Mouse (Mus musculus) left cerebral cortex, adult 11 months (tissue): ENCODE measurements around the gene Ank3.

ENCODE experiments used
- DNase-seq: peaks from one replicate; pipeline ENCODE4 v3.0.0; 2022; ENCODE audit warnings: low spot score

The Ank3 gene

GRCm38 (mm10) chr10:69620692-69621382, 222.3 kb downstream of the Ank3 start:
- no peak for DNase-seq

- DNase-seq, result no peak
Measured at GRCm38 (mm10) chr10:69627767-69628166, 229.2 kb downstream of the Ank3 start.

- DNase-seq, result no peak
Measured at GRCm38 (mm10) chr10:69628743-69629142, 230.2 kb downstream of the Ank3 start.

GRCm38 (mm10) chr10:69630802-69631388, 232.3 kb downstream of the Ank3 start:
- no peak for DNase-seq

- no peak for DNase-seq
Measured at GRCm38 (mm10) chr10:69632885-69633284, 234.3 kb downstream of the Ank3 start.

- no peak for DNase-seq
Measured at GRCm38 (mm10) chr10:69634891-69635290, 236.3 kb downstream of the Ank3 start.

DNA sequence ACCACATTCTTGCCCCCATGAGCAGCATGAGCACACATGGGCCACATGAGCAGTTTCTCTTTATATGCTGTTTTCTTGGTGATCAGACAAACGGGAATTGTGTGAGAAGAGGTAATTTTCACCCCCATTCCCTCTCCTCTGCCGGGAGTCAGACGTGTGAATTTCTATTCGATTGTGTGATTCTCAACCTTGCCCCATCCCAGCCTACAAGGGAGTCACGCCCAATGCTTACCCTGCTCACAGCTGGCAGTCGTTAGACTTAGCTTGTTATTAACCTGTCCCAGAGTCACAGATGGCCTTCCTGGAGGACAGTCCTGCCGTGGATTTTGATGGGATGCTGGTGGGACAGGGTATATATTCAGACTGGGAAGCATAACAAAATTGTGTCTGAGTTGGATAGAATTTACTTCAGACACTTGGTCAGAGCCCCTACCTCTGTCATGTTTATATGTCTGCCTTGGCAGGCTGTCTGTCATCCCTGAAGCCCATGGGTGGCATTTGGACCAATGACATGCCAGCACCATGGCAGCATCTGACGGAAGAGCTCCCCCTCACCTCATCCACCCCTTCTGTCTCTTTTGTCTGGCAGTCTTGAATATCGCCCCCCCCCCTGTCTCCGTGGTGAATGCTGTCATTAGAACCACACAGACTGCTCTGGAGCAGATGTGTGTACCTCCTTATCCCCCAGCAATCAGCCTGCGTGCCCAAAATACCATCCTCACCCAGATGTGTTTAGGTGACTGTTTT, 237.5 kb downstream of the Ank3 start:
- no peak for DNase-seq

- no peak for DNase-seq
Measured at GRCm38 (mm10) chr10:69639138-69639537, 240.6 kb downstream of the Ank3 start.

DNA sequence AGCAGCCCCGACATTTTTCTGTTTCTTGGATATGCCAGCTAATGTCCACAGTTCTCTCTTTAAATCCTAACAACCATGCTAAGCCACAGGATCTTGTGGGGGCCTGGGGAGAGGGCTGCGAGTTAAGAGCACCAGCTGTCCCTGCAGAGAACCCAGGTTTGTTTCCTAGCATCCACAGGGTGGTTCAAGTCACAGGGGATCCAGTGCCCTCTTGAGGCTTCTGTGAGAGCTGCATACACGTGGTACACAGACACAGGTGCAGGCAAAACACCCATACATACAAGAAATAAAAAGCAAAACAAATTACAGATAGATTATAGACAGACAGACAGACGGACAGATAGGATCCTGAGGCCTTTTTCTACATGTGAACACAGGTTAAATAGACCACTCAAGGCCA, 242.0 kb downstream of the Ank3 start:
- no peak for DNase-seq

- DNase-seq, result no peak
Measured at GRCm38 (mm10) chr10:69643481-69643880, 244.9 kb downstream of the Ank3 start.

GRCm38 (mm10) chr10:69643986-69644385, 245.4 kb downstream of the Ank3 start:
- no peak for DNase-seq

DNA sequence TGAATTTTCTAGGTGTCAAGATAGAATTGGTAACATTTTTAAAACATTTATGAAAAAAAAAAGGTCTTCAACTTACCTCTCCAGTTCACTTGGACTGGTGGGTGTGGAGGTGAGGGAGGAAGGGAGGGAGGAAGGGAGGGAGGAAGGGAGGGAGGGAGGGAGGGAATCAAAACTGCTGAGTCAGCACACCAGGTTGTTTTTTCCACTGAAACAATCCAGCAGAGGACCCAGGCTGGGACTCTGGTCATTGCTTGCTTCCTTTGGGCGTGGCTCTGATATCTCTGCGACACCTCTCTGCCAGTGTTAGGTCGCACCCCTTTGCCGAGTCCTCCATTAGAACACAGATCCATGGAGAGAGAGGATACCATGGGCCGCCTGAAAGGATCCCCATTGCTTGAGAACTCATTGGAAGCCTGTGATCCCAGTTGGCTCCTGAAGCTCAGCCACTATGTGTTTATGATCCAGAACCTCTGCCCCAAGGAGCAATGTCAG, 246.8 kb downstream of the Ank3 start:
- DNase-seq, result no peak

GRCm38 (mm10) chr10:69645929-69646328, 247.4 kb downstream of the Ank3 start:
- no peak for DNase-seq

GRCm38 (mm10) chr10:69650074-69650473, 251.5 kb downstream of the Ank3 start:
- DNase-seq, result no peak

GRCm38 (mm10) chr10:69652660-69653059, 254.1 kb downstream of the Ank3 start:
- no peak for DNase-seq

- no peak for DNase-seq
Measured at GRCm38 (mm10) chr10:69653121-69653677, 254.6 kb downstream of the Ank3 start.

GRCm38 (mm10) chr10:69654176-69654575, 255.6 kb downstream of the Ank3 start:
- DNase-seq, result no peak

GRCm38 (mm10) chr10:69654866-69655633, 256.5 kb downstream of the Ank3 start:
- peak; percentile 62 for DNase-seq

DNA sequence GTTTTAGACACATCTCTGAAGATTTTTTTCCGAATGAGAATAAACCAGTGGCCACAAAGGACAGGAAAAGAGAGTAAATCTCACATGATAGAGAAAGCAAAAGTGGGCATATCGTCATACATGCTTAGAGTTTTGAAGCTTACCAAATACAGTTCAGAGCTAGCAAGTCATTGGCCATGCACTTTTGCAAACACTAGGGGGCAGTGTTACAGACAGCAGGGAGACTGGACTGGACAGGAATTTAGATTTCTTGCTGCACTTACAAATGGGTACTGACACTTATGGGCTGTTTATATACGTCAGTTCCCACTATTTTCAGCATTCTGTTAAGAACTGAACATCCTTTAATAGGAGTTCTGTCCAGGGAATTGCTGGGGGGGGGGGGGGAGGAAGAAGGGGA, 257.7 kb downstream of the Ank3 start:
- DNase-seq, result peak; percentile 56

DNA sequence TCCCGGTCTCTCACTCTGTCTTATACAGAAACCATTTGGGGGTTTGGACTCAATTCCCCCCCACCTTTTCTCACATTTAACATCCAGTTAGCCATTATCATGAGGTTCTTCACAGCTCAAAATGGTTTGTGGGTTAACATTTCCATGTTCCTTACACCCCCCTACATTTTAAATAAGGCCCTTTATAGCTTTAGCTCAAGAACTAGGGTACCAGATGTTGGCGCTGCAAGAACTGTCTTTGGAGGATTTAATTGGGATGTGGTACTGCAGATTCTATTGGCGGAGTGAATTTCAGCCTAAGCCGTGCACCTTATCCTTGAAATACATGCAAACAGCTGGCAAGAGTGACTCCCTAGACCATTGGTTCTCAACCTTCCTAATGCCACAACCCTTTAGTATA, 261.2 kb downstream of the Ank3 start:
- DNase-seq, result no peak

- DNase-seq, result peak; percentile 62
Measured at GRCm38 (mm10) chr10:69662338-69662737, 263.8 kb downstream of the Ank3 start.

GRCm38 (mm10) chr10:69667482-69667881, 268.9 kb downstream of the Ank3 start:
- DNase-seq, result no peak
